Mouse (Mus musculus) limb, embryonic 11.5 days (tissue): ENCODE measurements around the gene Tmem132e. TPM values are rescaled to one million over a fixed set of nuclear protein-coding genes. Genes with fewer than 3 reads are reported as not detected.

Experiments
- ATAC-seq: fragments of 200-750 bp; cut with Nextera tagmentation; 2 replicates; pipeline ENCODE4 v1.8.0; 2017; ENCODE audit warnings: low read depth; ENCODE audit not compliant: insufficient number of reproducible peaks, low FRiP score, low TSS enrichment
- DNase-seq: peaks from one replicate; pipeline ENCODE4 v3.0.0-alpha.2; 2015; ENCODE audit warnings: low spot score
- H3K27ac ChIP-seq: fragments of 300-500 bp; sonication (generic); replicated peaks from 2 replicates; pipeline ENCODE4 v1.5.1; 2014; ENCODE audit warnings: low read depth, mild to moderate bottlenecking, low read length
- H3K27me3 ChIP-seq: fragments of 300-500 bp; sonication (generic); 2 replicates; pipeline ENCODE4 v1.6.1; 2014; ENCODE audit warnings: mild to moderate bottlenecking, low read length, mixed read lengths; ENCODE audit not compliant: control insufficient read depth, insufficient read depth
- H3K36me3 ChIP-seq: fragments of 300-500 bp; sonication (generic); 2 replicates; pipeline ENCODE4 v1.6.1; 2014; ENCODE audit warnings: mild to moderate bottlenecking, low read length, moderate library complexity, mixed read lengths; ENCODE audit not compliant: control insufficient read depth, insufficient read depth
- H3K4me1 ChIP-seq: fragments of 300-500 bp; sonication (generic); 2 replicates; pipeline ENCODE4 v1.6.1; 2014; ENCODE audit warnings: low read length, mixed read lengths; ENCODE audit not compliant: control insufficient read depth, insufficient read depth
- H3K4me2 ChIP-seq: fragments of 300-500 bp; sonication (generic); 2 replicates; pipeline ENCODE4 v1.6.1; 2014; ENCODE audit warnings: low read depth, mild to moderate bottlenecking, moderate library complexity; ENCODE audit not compliant: severe bottlenecking
- H3K4me3 ChIP-seq: fragments of 300-500 bp; sonication (generic); 2 replicates; pipeline ENCODE4 v1.5.1; 2014; ENCODE audit warnings: low read depth, low read length
- H3K9ac ChIP-seq: fragments of 300-500 bp; sonication (generic); 2 replicates; pipeline ENCODE4 v1.6.1; 2014; ENCODE audit warnings: mild to moderate bottlenecking, low read length
- H3K9me3 ChIP-seq: fragments of 300-500 bp; sonication (generic); 2 replicates; pipeline ENCODE4 v1.6.1; 2016; ENCODE audit warnings: low read length; ENCODE audit not compliant: control insufficient read depth
- WGBS: fragments of 180-500 bp; shearing (Covaris S2); extraction: QIAGEN DNeasy Blood & Tissue Kit; methylation state at CpG from one replicate; pipeline ENCODE4 v1.1.7; 2014; 5-methylcytosine and 5-hydroxymethylcytosine counted together
- polyA plus RNA-seq: library from polyadenylated mRNA; unstranded; fragments of >200 nt; fragmentation: Nextera tagmentation; extraction: Ambion mirVana; gene quantifications from 2 replicates; pipeline ENCODE4 v1.2.1, GENCODE M21; 2014

Gene Tmem132e
- polyA plus RNA-seq, 1 experiment from 2014 or later = 0.32 TPM

DNA sequence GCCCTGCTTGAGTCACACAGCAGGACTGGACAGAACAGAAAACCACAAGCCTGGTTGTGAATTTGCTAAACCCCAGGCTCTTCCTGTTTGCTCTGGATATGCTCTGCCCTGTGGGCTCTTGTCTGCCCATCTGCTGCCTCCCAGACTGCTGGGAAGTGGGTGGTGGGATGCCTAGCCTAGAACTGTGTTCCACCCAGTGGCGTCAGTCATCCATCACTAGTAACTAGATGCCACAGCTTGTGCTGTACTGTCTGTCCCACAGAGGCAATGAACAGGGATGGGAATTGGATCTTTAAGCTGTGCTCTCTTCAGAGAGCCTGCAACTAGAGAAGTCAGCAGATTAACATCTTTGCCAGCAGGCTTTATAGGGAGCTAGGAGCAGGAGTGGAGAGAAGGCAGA, 23.8 kb downstream of the Tmem132e start:
- Histone ChIP-seq H3K4me2 (no peak overlapping the region), H3K27ac (no peak overlapping the region), H3K27me3 (no peaks in the 10 kb centered on the region), H3K9ac (no peak overlapping the region), H3K9me3 (no peaks in the 10 kb centered on the region), H3K36me3 (no peaks in the 10 kb centered on the region), H3K4me3 (no peak overlapping the region), H3K4me1 (0 out of 2 replicates have a peak, but pooled peaks cover 3% of the 10 kb centered on the region)
- ATAC-seq (no peak), DNase-seq (no peak)
- WGBS = 70% methylated on average over 1 of the region's 1 CpGs

DNA sequence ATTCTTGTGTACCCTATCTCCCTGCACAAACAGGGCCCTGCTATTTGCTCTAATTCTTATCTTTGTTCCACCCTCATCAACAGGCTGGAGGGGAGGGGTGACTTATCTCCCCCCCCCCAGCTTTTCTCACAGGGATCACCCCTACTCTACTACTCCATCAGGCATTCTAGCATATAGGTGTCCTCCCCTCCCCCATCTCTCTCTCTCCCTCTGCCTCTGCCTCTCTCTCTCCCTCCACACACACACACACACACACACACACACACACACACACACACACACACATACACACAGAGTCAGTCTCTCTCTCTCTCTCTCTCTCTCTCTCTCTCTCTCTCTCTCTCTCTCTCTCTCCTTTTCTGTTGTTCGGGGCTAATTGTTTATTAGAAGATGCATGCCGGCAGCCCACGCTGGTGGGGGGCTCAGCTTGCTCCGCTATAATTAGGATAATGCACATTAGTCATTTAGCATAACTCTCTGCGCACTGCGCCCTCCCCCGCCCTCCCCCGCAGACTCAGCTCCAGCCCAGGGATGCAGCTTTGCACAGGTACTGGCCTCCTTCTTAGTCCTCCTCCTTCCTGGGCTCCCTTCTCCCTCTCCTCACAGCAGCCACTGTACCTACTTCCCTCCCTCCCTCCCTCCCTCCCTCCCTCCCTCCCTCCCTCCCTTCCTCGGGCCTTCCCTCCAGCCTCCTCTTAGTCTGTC, 29.8 kb downstream of the Tmem132e start:
- no peak overlapping the region for H3K27ac ChIP-seq
- WGBS = 32% methylated on average over 8 of the region's 9 CpGs
- DNase-seq = no peak
- no peak overlapping the region for H3K4me3 ChIP-seq
- no peaks in the 10 kb centered on the region for H3K9me3 ChIP-seq
- no peak overlapping the region for H3K9ac ChIP-seq
- H3K4me1 ChIP-seq = peaks cover 8% of the 10 kb centered on the region
- ATAC-seq = no peak
- no peaks in the 10 kb centered on the region for H3K27me3 ChIP-seq
- no peaks in the 10 kb centered on the region for H3K36me3 ChIP-seq
- H3K4me2 ChIP-seq = no peak overlapping the region

DNA sequence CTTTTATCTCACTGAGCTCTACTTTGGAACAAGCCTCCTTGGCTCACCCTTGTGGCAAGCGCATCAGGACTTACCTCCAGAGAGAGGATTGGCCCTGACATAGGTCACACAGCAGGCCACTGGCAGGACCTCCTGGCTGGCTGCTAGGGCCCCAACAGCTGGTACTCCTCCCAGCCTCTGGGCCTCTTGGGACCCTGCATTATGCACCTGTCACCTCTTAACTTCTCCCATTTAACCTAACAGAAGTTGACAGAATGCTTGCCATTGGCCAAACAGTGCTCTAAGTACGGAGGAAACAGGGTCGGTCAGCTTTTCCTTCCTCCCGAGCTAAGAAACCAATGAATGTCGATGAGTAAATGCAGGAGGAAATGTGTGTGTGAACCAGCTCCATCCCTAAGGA, 33.2 kb downstream of the Tmem132e start:
- Histone ChIP-seq H3K9ac (no peak overlapping the region), H3K9me3 (no peaks in the 10 kb centered on the region), H3K27ac (no peak overlapping the region), H3K4me1 (peaks cover 13% of the 10 kb centered on the region), H3K4me2 (no peak overlapping the region), H3K27me3 (no peaks in the 10 kb centered on the region), H3K4me3 (no peak overlapping the region), H3K36me3 (no peaks in the 10 kb centered on the region)
- DNase-seq = no peak
- WGBS = 71% methylated on average over 5 of the region's 5 CpGs
- no peak for ATAC-seq

DNA sequence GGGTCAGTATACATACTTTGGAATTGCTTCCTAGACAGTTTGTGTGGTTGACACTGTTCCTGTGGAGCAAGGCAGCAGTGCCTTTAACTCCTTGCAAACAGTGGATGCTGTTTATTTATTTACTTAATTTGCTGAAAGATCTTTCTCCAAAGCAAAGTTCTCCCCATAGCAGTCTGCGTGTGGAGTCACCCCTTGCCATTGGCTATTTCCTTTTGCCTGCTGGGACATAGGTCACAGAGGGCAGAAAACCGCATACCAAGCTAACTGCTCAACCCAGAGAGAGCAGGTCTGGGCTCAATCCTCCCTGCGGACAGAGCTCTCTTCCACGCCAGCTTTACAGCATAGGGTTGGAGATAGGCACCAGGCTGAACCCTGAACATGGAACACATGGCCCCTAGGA, 34.8 kb downstream of the Tmem132e start:
- DNase-seq = peak; percentile 41
- H3K4me1 ChIP-seq = peaks cover 13% of the 10 kb centered on the region
- no peak overlapping the region for H3K9ac ChIP-seq
- 6% methylated on average over 4 of the region's 4 CpGs for WGBS
- no peaks in the 10 kb centered on the region for H3K27me3 ChIP-seq
- H3K9me3 ChIP-seq = no peaks in the 10 kb centered on the region
- no peak overlapping the region for H3K4me2 ChIP-seq
- no peak overlapping the region for H3K27ac ChIP-seq
- no peak overlapping the region for H3K4me3 ChIP-seq
- no peak for ATAC-seq
- no peaks in the 10 kb centered on the region for H3K36me3 ChIP-seq

DNA sequence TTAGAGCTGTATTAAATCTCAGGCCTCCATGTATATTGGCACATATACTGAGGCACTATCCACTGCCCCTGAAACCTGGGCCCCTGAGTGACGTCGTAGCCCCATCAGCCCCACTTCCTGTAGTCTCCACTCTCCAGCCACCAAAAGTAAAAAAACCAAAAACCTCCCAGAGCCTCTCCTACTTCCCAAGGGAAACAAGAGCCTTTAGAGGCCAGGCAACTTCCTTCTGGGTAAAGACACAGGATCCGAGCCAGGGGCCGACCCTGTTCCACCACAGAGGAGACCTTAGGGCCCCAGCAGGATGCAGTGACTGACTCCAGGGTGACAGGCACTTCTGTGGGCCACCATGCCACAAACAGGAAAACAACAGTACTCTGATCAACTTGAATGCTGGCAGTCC, 40.1 kb downstream of the Tmem132e start:
- DNase-seq (no peak), ATAC-seq (no peak)
- Histone ChIP-seq H3K9ac (no peak overlapping the region), H3K36me3 (no peaks in the 10 kb centered on the region), H3K4me2 (no peak overlapping the region), H3K27me3 (peaks cover 15% of the 10 kb centered on the region), H3K4me3 (no peak overlapping the region), H3K27ac (no peak overlapping the region), H3K4me1 (peaks cover 5% of the 10 kb centered on the region), H3K9me3 (no peaks in the 10 kb centered on the region)
- WGBS = 67% methylated on average over 4 of the region's 4 CpGs

DNA sequence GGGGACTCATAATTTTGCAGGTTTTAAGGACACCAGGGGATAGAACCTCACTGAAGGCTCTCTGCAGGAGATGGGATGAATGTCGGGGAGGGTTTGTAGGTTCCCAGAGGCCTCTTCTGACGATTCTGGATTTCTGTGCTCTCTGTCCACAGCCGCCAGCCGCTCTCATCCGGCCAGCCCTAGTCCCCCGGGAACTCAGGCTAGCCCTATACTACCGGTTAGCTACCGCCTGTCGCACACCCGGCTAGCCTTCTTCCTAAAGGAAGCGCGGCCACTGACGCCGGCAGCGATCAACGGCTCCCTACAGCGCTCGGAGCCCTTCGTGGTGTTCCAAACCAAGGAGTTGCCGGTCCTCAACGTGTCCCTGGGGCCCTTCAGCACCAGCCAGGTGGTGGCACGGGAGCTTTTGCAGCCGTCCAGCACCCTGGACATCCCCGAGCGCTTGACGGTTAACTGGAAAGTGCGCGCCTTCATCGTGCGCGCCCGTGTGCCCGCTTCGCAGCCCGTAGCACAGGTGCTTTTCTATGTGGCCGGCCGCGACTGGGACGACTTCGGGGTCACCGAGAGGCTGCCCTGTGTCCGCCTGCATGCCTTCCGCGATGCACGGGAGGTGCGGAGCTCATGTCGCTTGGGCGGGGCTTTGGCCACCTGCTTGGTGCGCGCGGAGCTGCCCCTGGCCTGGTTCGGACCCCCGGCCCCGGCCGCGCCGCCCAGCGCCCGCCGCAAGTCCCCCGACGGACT, 45.6 kb downstream of the Tmem132e start:
- 2% methylated on average over 60 of the region's 62 CpGs for WGBS
- Histone ChIP-seq H3K9ac (no peak overlapping the region), H3K27ac (no peak overlapping the region), H3K4me2 (peak overlapping the region; percentile 61), H3K4me1 (peaks cover 8% of the 10 kb centered on the region; the same call in 1 of the 2 replicates), H3K9me3 (no peaks in the 10 kb centered on the region), H3K27me3 (peaks cover 45% of the 10 kb centered on the region), H3K4me3 (peak overlapping the region; percentile 33), H3K36me3 (no peaks in the 10 kb centered on the region)
- DNase-seq (peak; percentile 37), ATAC-seq (no peak)

DNA sequence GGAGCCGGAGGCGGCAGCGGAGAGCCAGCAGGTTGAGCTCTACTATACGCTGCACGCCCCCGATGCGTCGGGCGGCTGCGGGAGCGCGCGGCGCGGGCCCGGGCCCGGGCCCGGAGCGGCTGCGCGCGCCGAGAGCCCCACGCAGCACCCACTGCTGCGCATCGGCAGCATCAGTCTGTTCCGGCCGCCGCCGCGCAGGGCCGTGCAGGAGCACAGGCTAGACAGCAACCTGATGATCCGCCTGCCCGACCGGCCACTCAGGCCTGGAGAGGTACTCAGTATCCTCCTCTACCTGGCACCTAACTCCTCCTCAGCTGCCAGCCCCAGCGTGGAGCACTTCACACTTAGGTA, 46.1 kb downstream of the Tmem132e start:
- Histone ChIP-seq H3K27me3 (peaks cover 45% of the 10 kb centered on the region), H3K4me3 (peak overlapping the region; percentile 33), H3K4me2 (peak overlapping the region; percentile 61), H3K9ac (no peak overlapping the region), H3K36me3 (no peaks in the 10 kb centered on the region), H3K4me1 (peaks cover 8% of the 10 kb centered on the region; the same call in 1 of the 2 replicates), H3K9me3 (no peaks in the 10 kb centered on the region), H3K27ac (no peak overlapping the region)
- ATAC-seq = no peak
- no peak for DNase-seq
- WGBS = 5% methylated on average over 35 of the region's 36 CpGs

DNA sequence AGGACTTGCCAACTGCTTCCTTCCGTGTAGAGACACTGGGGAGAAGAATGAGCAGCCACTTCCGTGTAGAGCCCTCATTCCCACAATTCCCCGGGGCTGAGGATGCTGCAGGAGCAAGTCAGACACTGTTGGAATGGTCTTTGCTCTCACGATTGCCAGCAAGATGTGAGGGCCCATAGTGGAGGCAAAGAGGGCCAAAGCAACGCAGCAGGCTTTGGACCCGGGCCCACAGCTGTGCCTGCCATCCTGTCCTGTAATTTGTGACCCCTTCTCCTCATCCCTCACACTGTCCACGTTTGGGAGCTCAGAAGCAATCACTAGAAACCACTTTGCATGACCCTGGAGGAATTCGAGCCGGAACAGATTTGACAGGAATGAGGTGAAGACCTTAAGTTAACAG, 59.8 kb downstream of the Tmem132e start:
- ATAC-seq (no peak), DNase-seq (no peak)
- no peak overlapping the region for H3K4me3 ChIP-seq
- no peaks in the 10 kb centered on the region for H3K36me3 ChIP-seq
- no peak overlapping the region for H3K27ac ChIP-seq
- H3K9ac ChIP-seq = no peak overlapping the region
- no peaks in the 10 kb centered on the region for H3K27me3 ChIP-seq
- H3K4me1 ChIP-seq = no peaks in the 10 kb centered on the region; the same call in 1 of the 2 replicates
- no peaks in the 10 kb centered on the region for H3K9me3 ChIP-seq
- 57% methylated on average over 9 of the region's 9 CpGs for whole genome bisulfite sequencing
- H3K4me2 ChIP-seq = no peak overlapping the region
